Mouse (Mus musculus) heart, adult 8-10 months (tissue): ENCODE measurements around the gene Dpep1. TPM values are rescaled to one million over a fixed set of nuclear protein-coding genes. Genes with fewer than 3 reads are reported as not detected.

Source experiments
- DNase-seq: peaks from one replicate; pipeline ENCODE4 v3.0.0; 2022; ENCODE audit warnings: low spot score
- total RNA-seq, 4 experiments: library from RNA; stranded (reverse); gene quantifications; 2 replicates each; pipeline ENCODE4 v1.2.4; 2022

Gene Dpep1
- total RNA-seq, 4 experiments from 2014 or later, result 22.6 to 45.5 (median 37.4) TPM

- no peak for DNase-seq
Measured at GRCm38 (mm10) chr8:123248596-123248995, 62.6 kb downstream of the Dpep1 start.

GRCm38 (mm10) chr8:123250940-123251339 is 64.9 kb downstream of the Dpep1 start:
- no peak for DNase-seq

Other genes with a start within 250 kb of the Dpep1 start
- 10 to 100 TPM; 71.5 to 75.9 (median 75.2) TPM for gene Ankrd11, start 144.0 kb upstream of the Dpep1 start, total RNA-seq
- 10 to 100 TPM; 86.9 to 99.5 (median 95.3) TPM for gene Spg7, start 123.3 kb upstream of the Dpep1 start, total RNA-seq
- gene Rpl13, start 83.9 kb upstream of the Dpep1 start, total RNA-seq, result 100 to 1,000 TPM; 402 to 462 (median 427) TPM
- gene Cpne7, start 68.9 kb upstream of the Dpep1 start, total RNA-seq, result 1 to 10 TPM in 2 of 4 experiments, under 1 TPM in 2; 0.52 to 1.7 (median 0.89) TPM
- under 1 TPM; 0.34 to 0.87 (median 0.60) TPM for gene Sult5a1, start 27.9 kb upstream of the Dpep1 start, total RNA-seq
- 10 to 100 TPM; 61.3 to 68.0 (median 65.5) TPM for gene Chmp1a, start 26.5 kb downstream of the Dpep1 start, total RNA-seq
- gene Spata33, start 26.6 kb downstream of the Dpep1 start, total RNA-seq, result 10 to 100 TPM; 22.0 to 36.7 (median 27.5) TPM
- 10 to 100 TPM; 15.0 to 25.2 (median 20.2) TPM for gene Cdk10, start 38.6 kb downstream of the Dpep1 start, total RNA-seq
- 1 to 10 TPM; 4.4 to 7.0 (median 6.0) TPM for gene Spata2l, start 50.0 kb downstream of the Dpep1 start, total RNA-seq
- 10 to 100 TPM in 1 of 4 experiments, 1 to 10 TPM in 3; 8.2 to 10.8 (median 9.2) TPM for gene Zfp276, start 68.0 kb downstream of the Dpep1 start, total RNA-seq
- gene Vps9d1, start 68.1 kb downstream of the Dpep1 start, total RNA-seq, result 10 to 100 TPM; 25.5 to 35.0 (median 27.5) TPM
- 1 to 10 TPM; 5.3 to 7.8 (median 6.3) TPM for gene Fanca, start 132.3 kb downstream of the Dpep1 start, total RNA-seq
- gene Spire2, start 146.5 kb downstream of the Dpep1 start, total RNA-seq, result under 1 TPM in 2 of 4 experiments, not detected in 2; 0.16 to 0.22 TPM
- 100 to 1,000 TPM; 135 to 187 (median 158) TPM for gene Tcf25, start 187.5 kb downstream of the Dpep1 start, total RNA-seq
- gene Mc1r, start 220.9 kb downstream of the Dpep1 start, total RNA-seq, result not detected
- under 1 TPM; 0.22 to 0.75 (median 0.35) TPM for gene Tubb3, start 225.2 kb downstream of the Dpep1 start, total RNA-seq
- 10 to 100 TPM; 64.0 to 74.9 (median 68.1) TPM for gene Def8, start 237.3 kb downstream of the Dpep1 start, total RNA-seq